Mouse (Mus musculus): Measurements from ENCODE around the gene Dkkl1. TPM values are rescaled to one million over a fixed set of nuclear protein-coding genes. Genes with fewer than 3 reads are reported as not detected.
"Not testable (repeated sequence)": the region's sequence is repeated elsewhere in the genome, so short reads cannot be mapped to it uniquely, and the experiment has no call there.

Gene Dkkl1
- 15.6 and 17.7 TPM in 2 replicates for polyA plus RNA-seq (2015; fragmentation: Nextera tagmentation; extraction: Ambion mirVana)

DNA sequence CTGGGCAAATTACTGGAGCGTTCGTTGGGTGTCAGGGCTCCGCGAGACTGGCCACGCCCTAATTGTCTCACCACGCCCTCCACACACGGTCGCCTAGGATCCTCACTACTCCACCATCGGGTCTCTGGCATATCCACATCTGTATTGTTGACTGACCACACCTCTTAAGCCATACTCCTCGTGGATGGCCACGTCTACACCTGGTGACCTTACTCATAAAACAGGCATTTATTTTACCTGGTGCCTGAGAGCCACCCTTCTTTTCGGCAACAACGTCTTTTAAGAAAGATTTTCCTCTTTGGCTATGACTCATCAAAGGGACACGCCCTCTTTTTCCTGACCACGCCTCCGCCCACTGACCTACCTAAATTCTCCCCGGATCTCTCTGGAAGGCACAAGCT, at the start of gene Dkkl1:
Gene Dkkl1 (minus strand): TSS at position 297 of the 401 bp plus-strand sequence.
- peak within 1 kb of the TSS; percentile 16 for H3K4me3 ChIP-seq (replicated peaks)
- no peak within 1 kb of the TSS for H3K9ac ChIP-seq (replicated peaks)

GRCm38 (mm10) chr7:45259281-45259680, 47.3 kb upstream of the Dkkl1 start:
- Histone ChIP-seq H3K36me3 (no peaks in the 10 kb centered on the region), H3K27ac (replicated peaks) (no peak overlapping the region), H3K9ac (replicated peaks) (no peak overlapping the region), H3K4me2 (no peak overlapping the region), H3K9me3 (replicated peaks) (no peaks in the 10 kb centered on the region), H3K4me1 (no peaks in the 10 kb centered on the region), H3K4me3 (replicated peaks) (no peak overlapping the region), H3K27me3 (replicated peaks) (no peaks in the 10 kb centered on the region)
- WGBS = 83% methylated on average over 8 of the region's 8 CpGs
- ATAC-seq (ENCODE audit: low FRiP score) = no peak

More for the DNA sequence above, at the start of gene Dkkl1:
- 6% methylated on average over 17 of the region's 17 CpGs for WGBS
- Histone ChIP-seq H3K27me3 (replicated peaks) (peaks cover 29% of the 10 kb centered on the region), H3K27ac (replicated peaks) (no peak within 1 kb of the TSS), H3K9me3 (replicated peaks) (0 out of 2 replicates have a peak, but pooled peaks cover 2% of the 10 kb centered on the region), H3K4me2 (peak within 1 kb of the TSS; percentile 44), H3K36me3 (no peaks in the 10 kb centered on the region), H3K4me1 (peaks cover 20% of the 10 kb centered on the region)
- no peak for ATAC-seq (ENCODE audit: low FRiP score)

- Histone ChIP-seq H3K27me3 (replicated peaks) (no peaks in the 10 kb centered on the region), H3K4me2 (no peak overlapping the region), H3K9me3 (replicated peaks) (no peaks in the 10 kb centered on the region), H3K36me3 (no peaks in the 10 kb centered on the region), H3K9ac (replicated peaks) (no peak overlapping the region), H3K4me1 (no peaks in the 10 kb centered on the region), H3K27ac (replicated peaks) (no peak overlapping the region), H3K4me3 (replicated peaks) (no peak overlapping the region)
- no peak for ATAC-seq (ENCODE audit: low FRiP score)
- 60% methylated on average over 11 of the region's 11 CpGs for WGBS
Measured at GRCm38 (mm10) chr7:45257063-45257840, 45.3 kb upstream of the Dkkl1 start.

DNA sequence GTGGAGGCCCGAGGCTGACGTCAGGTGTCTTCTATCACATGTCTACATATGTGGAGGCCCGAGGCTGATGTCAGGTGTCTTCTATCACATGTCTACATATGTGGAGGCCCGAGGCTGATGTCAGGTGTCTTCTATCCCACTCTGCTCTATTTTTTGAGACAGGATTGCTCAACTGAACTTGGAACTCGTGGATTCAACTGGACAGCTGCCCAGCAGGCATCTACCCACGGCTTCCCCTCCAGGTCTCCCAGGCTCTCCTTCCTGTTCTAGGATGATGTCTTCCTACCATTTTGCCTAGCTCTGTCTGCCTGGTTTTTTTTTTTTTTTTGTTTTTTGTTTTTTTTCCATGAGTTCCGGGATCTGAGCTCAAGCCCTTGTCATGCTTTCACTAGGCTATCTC, 43.9 kb upstream of the Dkkl1 start:
- not testable (repeated sequence) for H3K4me2 ChIP-seq; ATAC-seq (ENCODE audit: low FRiP score); H3K27ac ChIP-seq (replicated peaks); H3K36me3 ChIP-seq; H3K27me3 ChIP-seq (replicated peaks); H3K4me1 ChIP-seq; H3K9me3 ChIP-seq (replicated peaks); H3K9ac ChIP-seq (replicated peaks); H3K4me3 ChIP-seq (replicated peaks)
- 77% methylated on average over 5 of the region's 7 CpGs for WGBS

DNA sequence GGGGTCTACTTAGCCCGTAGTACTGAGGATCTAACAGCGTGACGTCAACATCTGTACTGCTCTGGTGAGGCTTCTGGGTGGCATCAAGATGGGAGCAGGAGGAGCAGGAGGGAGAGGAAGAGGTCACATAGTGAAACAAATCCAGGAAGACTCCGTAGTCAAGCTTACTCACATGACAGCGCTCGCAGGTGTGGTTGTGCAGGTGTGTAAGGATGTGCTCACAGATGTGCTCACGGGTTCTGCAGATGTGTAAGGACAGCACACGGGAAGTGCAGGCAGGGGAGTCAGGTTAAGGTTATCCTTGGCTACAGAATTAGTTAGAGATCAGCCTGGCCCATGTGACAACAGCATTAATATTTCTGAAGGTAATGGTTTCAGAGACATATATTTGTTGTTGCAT, 41.9 kb upstream of the Dkkl1 start:
- Histone ChIP-seq H3K4me3 (replicated peaks) (no peak overlapping the region), H3K4me2 (no peak overlapping the region), H3K27ac (replicated peaks) (no peak overlapping the region), H3K9ac (replicated peaks) (no peak overlapping the region), H3K9me3 (replicated peaks) (no peaks in the 10 kb centered on the region), H3K36me3 (no peaks in the 10 kb centered on the region), H3K27me3 (replicated peaks) (no peaks in the 10 kb centered on the region), H3K4me1 (no peaks in the 10 kb centered on the region)
- WGBS = 91% methylated on average over 8 of the region's 8 CpGs
- no peak for ATAC-seq (ENCODE audit: low FRiP score)

DNA sequence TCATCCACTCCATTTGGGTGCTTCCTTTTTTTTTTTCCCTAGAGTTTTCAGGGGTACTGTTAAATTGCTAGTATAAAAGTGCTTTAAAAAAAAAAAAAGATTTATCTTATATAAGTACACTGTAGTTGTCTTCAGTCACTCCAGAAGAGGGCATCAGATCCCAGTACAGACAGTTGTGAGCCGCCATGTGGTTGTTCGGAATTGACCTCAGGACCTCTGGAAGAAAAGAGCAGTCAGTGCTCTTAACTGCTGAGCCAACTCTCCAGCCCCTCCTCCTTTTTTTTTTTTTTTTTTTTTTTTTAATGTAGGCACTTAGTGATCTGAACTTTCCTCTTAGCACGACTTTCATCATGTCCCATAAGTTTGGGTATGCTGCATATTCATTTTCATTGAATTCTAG, 35.7 kb upstream of the Dkkl1 start:
- no peak overlapping the region for H3K9ac ChIP-seq (replicated peaks)
- ATAC-seq (ENCODE audit: low FRiP score) = no peak
- WGBS = 39% methylated on average over 3 of the region's 3 CpGs

GRCm38 (mm10) chr7:45241389-45241749, 29.4 kb upstream of the Dkkl1 start:
- Histone ChIP-seq H3K27me3 (replicated peaks) (peaks cover 25% of the 10 kb centered on the region), H3K4me1 (peaks cover 9% of the 10 kb centered on the region), H3K9me3 (replicated peaks) (no peaks in the 10 kb centered on the region), H3K4me2 (peak overlapping the region; percentile 74), H3K4me3 (replicated peaks) (peak overlapping the region; percentile 40), H3K27ac (replicated peaks) (no peak overlapping the region), H3K9ac (replicated peaks) (peak overlapping the region; percentile 27; the same call in 1 of the 2 replicates), H3K36me3 (no peaks in the 10 kb centered on the region)
- 78% methylated on average over 6 of the region's 6 CpGs for WGBS
- no peak for ATAC-seq (ENCODE audit: low FRiP score)

More for the DNA sequence above, 35.7 kb upstream of the Dkkl1 start:
- Histone ChIP-seq H3K27me3 (replicated peaks) (0 out of 2 replicates have a peak, but pooled peaks cover 3% of the 10 kb centered on the region), H3K4me3 (replicated peaks) (no peak overlapping the region), H3K36me3 (no peaks in the 10 kb centered on the region), H3K4me2 (no peak overlapping the region), H3K4me1 (no peaks in the 10 kb centered on the region), H3K27ac (replicated peaks) (no peak overlapping the region), H3K9me3 (replicated peaks) (no peaks in the 10 kb centered on the region)

GRCm38 (mm10) chr7:45240633-45241388, 28.9 kb upstream of the Dkkl1 start, which contains the start of gene Slc6a16:
Slc6a16 (plus strand) TSS chr7:45241085.
- Histone ChIP-seq H3K9ac (replicated peaks) (peak within 1 kb of the TSS; percentile 27; the same call in 1 of the 2 replicates), H3K27me3 (replicated peaks) (peaks cover 28% of the 10 kb centered on the region), H3K4me1 (peaks cover 9% of the 10 kb centered on the region), H3K9me3 (replicated peaks) (no peaks in the 10 kb centered on the region), H3K36me3 (no peaks in the 10 kb centered on the region), H3K4me3 (replicated peaks) (peak within 1 kb of the TSS; percentile 40), H3K27ac (replicated peaks) (no peak within 1 kb of the TSS), H3K4me2 (peak within 1 kb of the TSS; percentile 74)
- ATAC-seq (ENCODE audit: low FRiP score) = peak; percentile 77
- 14% methylated on average over 52 of the region's 53 CpGs for WGBS

DNA sequence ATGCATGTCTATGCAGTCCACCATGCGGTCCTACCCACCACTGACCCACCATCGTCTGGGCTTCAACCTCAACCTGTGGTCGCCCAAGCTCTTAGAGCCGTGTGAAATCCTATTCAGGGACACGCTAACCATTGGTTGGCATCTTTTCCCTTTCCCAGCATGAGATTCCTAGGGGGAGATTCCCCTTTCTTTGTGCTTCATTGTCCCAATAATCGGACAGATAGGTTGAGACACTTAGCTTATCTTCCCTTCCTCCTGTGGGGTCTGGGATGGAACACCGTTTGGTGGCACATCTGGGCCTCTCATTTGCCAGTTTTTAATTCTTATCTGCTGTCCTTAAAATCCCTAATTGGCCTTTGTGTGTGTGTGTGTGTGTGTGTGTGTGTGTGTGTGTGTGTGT, 28.2 kb upstream of the Dkkl1 start:
- Histone ChIP-seq H3K9ac (replicated peaks) (no peak overlapping the region), H3K4me3 (replicated peaks) (no peak overlapping the region), H3K9me3 (replicated peaks) (no peaks in the 10 kb centered on the region), H3K27ac (replicated peaks) (no peak overlapping the region), H3K4me2 (peak overlapping the region; percentile 74; the same call in 1 of the 2 replicates), H3K4me1 (peaks cover 13% of the 10 kb centered on the region), H3K27me3 (replicated peaks) (peaks cover 34% of the 10 kb centered on the region), H3K36me3 (no peaks in the 10 kb centered on the region)
- no peak for ATAC-seq (ENCODE audit: low FRiP score)
- 75% methylated on average over 7 of the region's 7 CpGs for WGBS

- peaks cover 25% of the 10 kb centered on the region for H3K4me1 ChIP-seq
- H3K27me3 ChIP-seq (replicated peaks) = peaks cover 42% of the 10 kb centered on the region
- H3K9me3 ChIP-seq (replicated peaks) = no peaks in the 10 kb centered on the region
- H3K36me3 ChIP-seq = no peaks in the 10 kb centered on the region
- WGBS = 37% methylated on average over 20 of the region's 20 CpGs
- no peak within 1 kb of the TSS for H3K9ac ChIP-seq (replicated peaks)
- ATAC-seq (ENCODE audit: low FRiP score) = no peak
- no peak within 1 kb of the TSS for H3K4me2 ChIP-seq
- H3K27ac ChIP-seq (replicated peaks) = no peak within 1 kb of the TSS
- no peak within 1 kb of the TSS for H3K4me3 ChIP-seq (replicated peaks)
Measured at GRCm38 (mm10) chr7:45238723-45239496, 27.0 kb upstream of the Dkkl1 start, which contains the start of gene Cd37. Cd37 (minus strand) TSS chr7:45239115.
